In the genomic region with DNA sequence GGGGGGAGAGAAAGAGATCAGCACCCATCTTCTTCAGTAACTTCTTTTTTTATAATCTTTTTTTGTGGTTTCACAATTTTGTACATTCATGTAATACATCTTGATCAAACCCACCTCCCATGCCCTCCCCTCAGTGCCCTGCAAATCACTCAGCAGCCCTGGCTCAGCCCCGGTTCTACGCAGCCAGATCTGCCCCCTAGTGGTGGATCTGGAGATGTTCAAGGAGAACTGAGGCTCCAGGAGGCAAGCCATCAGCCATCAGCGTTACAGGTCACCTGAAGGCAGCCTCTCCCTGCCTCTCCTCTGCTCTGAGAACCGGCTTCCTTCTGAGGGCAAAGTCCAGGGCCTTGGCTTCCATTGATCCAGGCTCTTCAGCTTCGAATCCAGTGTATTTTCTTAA, we compare ENCODE assay signal across 10 mouse cellular contexts.
DNase-seq lines count a peak whose midpoint lies in the region; ATAC-seq and TF ChIP-seq lines count a peak whose summit lies in the region.
"Had no signal": no experiment of that assay in that cellular context is flagged by ENCODE, and none has a peak within 500 bp of the region (broad histone marks: within the 10 kb centered on the region; RNA-seq: fewer than 3 reads in every experiment).

No protein-coding gene starts in this region.

- peak; percentile 69 for TF ChIP-seq CTCF in lung, embryonic 14.5 days (IDR thresholded peaks at IDR 0.05; ENCODE audit: low read depth)
- TF ChIP-seq CTCF in hindbrain, postnatal 0 days (IDR thresholded peaks at IDR 0.05; ENCODE audit: low read depth) = peak; percentile 80

- H3K9ac ChIP-seq in lung, embryonic 14.5 days = no peak overlapping the region
- no peak overlapping the region for H3K9ac ChIP-seq in hindbrain, postnatal 0 days (replicated peaks; ENCODE audit: low read length)
- H3K9ac ChIP-seq: heart, embryonic 15.5 days had no signal

- 11% methylated on average over 5 of the region's 5 CpGs for WGBS in lung, embryonic 14.5 days
- WGBS in hindbrain, postnatal 0 days = 24% methylated on average over 5 of the region's 5 CpGs

- no peak overlapping the region for H3K4me3 ChIP-seq in lung, embryonic 14.5 days (ENCODE audit: low read depth, low read length)
- H3K4me3 ChIP-seq in hindbrain, postnatal 0 days (ENCODE audit: low read length) = no peak overlapping the region
- H3K4me3 ChIP-seq: heart, embryonic 15.5 days had no signal

- no peak overlapping the region for H3K27ac ChIP-seq in lung, embryonic 14.5 days (ENCODE audit: low read depth)
- no peak overlapping the region for H3K27ac ChIP-seq in hindbrain, postnatal 0 days
- H3K27ac ChIP-seq: heart, embryonic 15.5 days had no signal

- H3K27me3 ChIP-seq in lung, embryonic 14.5 days (ENCODE audit: insufficient read depth, low read length) = no peaks in the 10 kb centered on the region
- no peaks in the 10 kb centered on the region for H3K27me3 ChIP-seq in hindbrain, postnatal 0 days (ENCODE audit: insufficient read depth, low read length)
- H3K27me3 ChIP-seq: heart, embryonic 15.5 days; megakaryocyte, embryonic 14.5 days had no signal

- DNase-seq in heart, adult 18-20 months = peak; percentile 3 to 18
- DNase-seq in heart, adult 11 months = no peak
- DNase-seq in lung, embryonic 14.5 days = peak; percentile 32
- no peak for DNase-seq in lung, postnatal 25 days (ENCODE audit: low spot score)
- peak; percentile 70 for DNase-seq in hindbrain, postnatal 0 days (ENCODE audit: low spot score)
- DNase-seq in layer of hippocampus, adult 8-10 months (ENCODE audit: low spot score in 2 of 2) = no peak
- DNase-seq in thymus, postnatal 25 days = no peak

- no peaks in the 10 kb centered on the region for H3K36me3 ChIP-seq in lung, embryonic 14.5 days (ENCODE audit: insufficient read depth)
- no peaks in the 10 kb centered on the region for H3K36me3 ChIP-seq in hindbrain, postnatal 0 days (ENCODE audit: insufficient read depth, low read length)
- H3K36me3 ChIP-seq: heart, embryonic 15.5 days had no signal

- H3K4me1 ChIP-seq in lung, embryonic 14.5 days (ENCODE audit: insufficient read depth) = no peaks in the 10 kb centered on the region
- no peaks in the 10 kb centered on the region for H3K4me1 ChIP-seq in hindbrain, postnatal 0 days (ENCODE audit: insufficient read depth, low read length)
- H3K4me1 ChIP-seq: heart, embryonic 15.5 days; megakaryocyte, embryonic 14.5 days had no signal

- no peaks in the 10 kb centered on the region for H3K9me3 ChIP-seq in lung, embryonic 14.5 days (ENCODE audit: low read depth, low read length)
- no peaks in the 10 kb centered on the region for H3K9me3 ChIP-seq in hindbrain, postnatal 0 days (ENCODE audit: low read length)
- H3K9me3 ChIP-seq: heart, embryonic 15.5 days had no signal

- no peak for ATAC-seq in lung, embryonic 14.5 days (ENCODE audit: insufficient read depth)
- peak; percentile 82 for ATAC-seq in cerebellum, adult (ENCODE audit: insufficient number of reproducible peaks, low FRiP score, low TSS enrichment)
- ATAC-seq in hindbrain, postnatal 0 days = no peak; the same call in 1 of the 2 replicates

- no peak overlapping the region for H3K4me2 ChIP-seq in lung, embryonic 14.5 days
- no peak overlapping the region for H3K4me2 ChIP-seq in hindbrain, postnatal 0 days (ENCODE audit: low read depth, low read length)
- H3K4me2 ChIP-seq: heart, embryonic 15.5 days had no signal

Comparison
In these comparisons a context has a peak if more than half of its experiments do, and no peak if none do; other contexts are left out.
1. DNase-seq: peak in heart, adult 18-20 months (2 of 2), lung, embryonic 14.5 days (single experiment) and hindbrain, postnatal 0 days (single experiment); none in heart, adult 11 months (single experiment), lung, postnatal 25 days (single experiment), layer of hippocampus, adult 8-10 months (0 of 2) and thymus, postnatal 25 days (single experiment).